Mouse (Mus musculus) frontal cortex, postnatal 36 days (tissue): Measurements from ENCODE around the gene Gm11492.

Experiments
- DNase-seq, 2 experiments: peaks; one replicate each; pipeline ENCODE4 v3.0.0; 2022; ENCODE audit warnings: low spot score in 2 of 2

Gene Gm11492

GRCm38 (mm10) chr11:87578963-87579601 is 12.6 kb downstream of the Gm11492 start:
- DNase-seq = no peak

- no peak for DNase-seq
Measured at GRCm38 (mm10) chr11:87579713-87580112, 13.3 kb downstream of the Gm11492 start.

GRCm38 (mm10) chr11:87580543-87581085 is 14.2 kb downstream of the Gm11492 start:
- no peak for DNase-seq

- DNase-seq = no peak
Measured at GRCm38 (mm10) chr11:87581161-87581865, 14.9 kb downstream of the Gm11492 start.

GRCm38 (mm10) chr11:87581933-87582710 is 15.7 kb downstream of the Gm11492 start:
- peak in 1 of 2 experiments; percentile 61 for DNase-seq

- DNase-seq = no peak
Measured at GRCm38 (mm10) chr11:87583291-87584034, 17.0 kb downstream of the Gm11492 start.

- DNase-seq = no peak
Measured at GRCm38 (mm10) chr11:87584711-87585505, 18.5 kb downstream of the Gm11492 start.

- no peak for DNase-seq
Measured at GRCm38 (mm10) chr11:87587211-87587874, 20.9 kb downstream of the Gm11492 start.

GRCm38 (mm10) chr11:87589605-87590004 is 23.2 kb downstream of the Gm11492 start:
- DNase-seq = no peak

- DNase-seq = peak; percentile 32 to 51
Measured at GRCm38 (mm10) chr11:87590841-87591525, 24.5 kb downstream of the Gm11492 start.

- peak; percentile 100 for DNase-seq
Measured at GRCm38 (mm10) chr11:87591526-87592353, 25.3 kb downstream of the Gm11492 start, which contains the start of gene Mtmr4. TSS of gene Mtmr4 (plus strand) at chr11:87592162.

GRCm38 (mm10) chr11:87592354-87592695 is 25.9 kb downstream of the Gm11492 start:
- DNase-seq = no peak

GRCm38 (mm10) chr11:87592713-87593598 is 26.5 kb downstream of the Gm11492 start:
- DNase-seq = no peak

GRCm38 (mm10) chr11:87595327-87595841 is 28.9 kb downstream of the Gm11492 start:
- peak; percentile 83 to 85 for DNase-seq

- DNase-seq = peak in 1 of 2 experiments; percentile 57
Measured at GRCm38 (mm10) chr11:87595976-87596375, 29.5 kb downstream of the Gm11492 start.

- DNase-seq = no peak
Measured at GRCm38 (mm10) chr11:87596492-87596891, 30.0 kb downstream of the Gm11492 start.

GRCm38 (mm10) chr11:87597061-87597460 is 30.6 kb downstream of the Gm11492 start:
- no peak for DNase-seq
